Comparison of ENCODE assay signal across 24 mouse cellular contexts in genomic region chr3:62395368-62395767, GRCm38 (mm10). TPM values are rescaled to one million over a fixed set of nuclear protein-coding genes. Genes with fewer than 3 reads are reported as not detected.
A peak's percentile ranks its signal among the peaks of the same experiment; 100 is the strongest.
DNase-seq lines count a peak whose midpoint lies in the region; ATAC-seq and TF ChIP-seq lines count a peak whose summit lies in the region.
"Had no signal": no experiment of that assay in that cellular context is flagged by ENCODE, and none has a peak within 500 bp of the region (broad histone marks: within the 10 kb centered on the region; RNA-seq: fewer than 3 reads in every experiment).

No protein-coding gene starts in this region.

- no peak overlapping the region for H3K9ac ChIP-seq in kidney, postnatal 0 days (ENCODE audit: low read depth, low read length)
- no peak overlapping the region for H3K9ac ChIP-seq in limb, embryonic 12.5 days (replicated peaks)
- H3K9ac ChIP-seq in heart, embryonic 11.5 days (ENCODE audit: low read depth, low read length) = no peak overlapping the region
- H3K9ac ChIP-seq: heart, embryonic 15.5 days; hindbrain, embryonic 14.5 days; midbrain, embryonic 13.5 days had no signal

- no peak for ATAC-seq in kidney, postnatal 0 days (replicated peaks; ENCODE audit: low FRiP score, low read depth)
- ATAC-seq in limb, embryonic 12.5 days (ENCODE audit: insufficient number of reproducible peaks, insufficient read depth, low FRiP score, low TSS enrichment, low read depth) = no peak
- no peak for ATAC-seq in heart, embryonic 11.5 days (replicated peaks; ENCODE audit: insufficient number of reproducible peaks, low FRiP score, low TSS enrichment)
- ATAC-seq: inflammation-experienced regulatory T-cells, adult 6 months; midbrain, embryonic 13.5 days had no signal

- TF ChIP-seq CTCF in kidney, postnatal 0 days (IDR thresholded peaks at IDR 0.05; ENCODE audit: low read depth) = no peak

- no peak for DNase-seq in kidney, postnatal 0 days (ENCODE audit: low spot score)
- no peak for DNase-seq in kidney, adult 8-10 months
- DNase-seq in Muller cell, postnatal 12 days (ENCODE audit: inconsistent ontology term) = peak; percentile 49
- DNase-seq in ZHBTc4 (ENCODE audit: low read depth, low spot score) = peak; percentile 19
- no peak for DNase-seq in left cerebral cortex, postnatal 25 days (ENCODE audit: low spot score in 2 of 2)
- DNase-seq: adrenal gland, postnatal 10 days; cerebellum, adult 18-20 months; cerebellum, postnatal 25 days; embryo, embryonic 11 days; gastrocnemius, postnatal 25 days; heart, adult 18-20 months; heart, postnatal 36 days; kidney, postnatal 36 days; layer of hippocampus, postnatal 36 days; lung, postnatal 10 days; spleen, adult 18-20 months; thymus, postnatal 25 days had no signal

- no peak overlapping the region for H3K4me3 ChIP-seq in kidney, postnatal 0 days (replicated peaks; ENCODE audit: low read depth, low read length)
- H3K4me3 ChIP-seq in limb, embryonic 12.5 days (replicated peaks) = no peak overlapping the region
- no peak overlapping the region for H3K4me3 ChIP-seq in heart, embryonic 11.5 days (ENCODE audit: low read depth, low read length)
- H3K4me3 ChIP-seq: heart, embryonic 15.5 days; midbrain, embryonic 13.5 days had no signal

- no peak overlapping the region for H3K4me2 ChIP-seq in kidney, postnatal 0 days (ENCODE audit: low read length)
- no peak overlapping the region for H3K4me2 ChIP-seq in limb, embryonic 12.5 days
- H3K4me2 ChIP-seq in heart, embryonic 11.5 days = no peak overlapping the region
- H3K4me2 ChIP-seq: heart, embryonic 15.5 days; hindbrain, embryonic 14.5 days; midbrain, embryonic 13.5 days had no signal

- 48% methylated on average over 5 of the region's 5 CpGs for WGBS in kidney, postnatal 0 days
- WGBS in limb, embryonic 12.5 days = 48% methylated on average over 5 of the region's 5 CpGs
- WGBS in heart, embryonic 11.5 days (ENCODE audit: insufficient replicate concordance) = 40% methylated on average over 5 of the region's 5 CpGs

- H3K9me3 ChIP-seq in kidney, postnatal 0 days (replicated peaks; ENCODE audit: low read length) = no peaks in the 10 kb centered on the region
- no peaks in the 10 kb centered on the region for H3K9me3 ChIP-seq in limb, embryonic 12.5 days
- no peaks in the 10 kb centered on the region for H3K9me3 ChIP-seq in heart, embryonic 11.5 days (replicated peaks; ENCODE audit: control insufficient read depth, low read length)
- H3K9me3 ChIP-seq: heart, embryonic 15.5 days; midbrain, embryonic 13.5 days had no signal

- H3K4me1 ChIP-seq in kidney, postnatal 0 days (replicated peaks; ENCODE audit: insufficient read depth, low read length) = no peaks in the 10 kb centered on the region
- H3K4me1 ChIP-seq in limb, embryonic 12.5 days (replicated peaks) = peaks cover 26% of the 10 kb centered on the region
- no peaks in the 10 kb centered on the region; the same call in 1 of the 2 replicates for H3K4me1 ChIP-seq in heart, embryonic 11.5 days (ENCODE audit: control insufficient read depth, insufficient read depth, low read length)
- H3K4me1 ChIP-seq: heart, embryonic 15.5 days had no signal

- H3K36me3 ChIP-seq in kidney, postnatal 0 days (ENCODE audit: insufficient read depth, low read length) = no peaks in the 10 kb centered on the region
- H3K36me3 ChIP-seq in limb, embryonic 12.5 days = no peaks in the 10 kb centered on the region
- no peaks in the 10 kb centered on the region for H3K36me3 ChIP-seq in heart, embryonic 11.5 days (ENCODE audit: control insufficient read depth, insufficient read depth, low read length)
- H3K36me3 ChIP-seq: heart, embryonic 15.5 days; midbrain, embryonic 13.5 days had no signal

- intact Hi-C loops in left cerebral cortex, postnatal 25 days (cut with DNase I) = no loop called here

- peak overlapping the region; percentile 34; the same call in 1 of the 2 replicates for H3K27ac ChIP-seq in kidney, postnatal 0 days
- peak overlapping the region; percentile 53; the same call in 1 of the 2 replicates for H3K27ac ChIP-seq in limb, embryonic 12.5 days
- no peak overlapping the region for H3K27ac ChIP-seq in heart, embryonic 11.5 days (ENCODE audit: low read depth, low read length)
- H3K27ac ChIP-seq: heart, embryonic 15.5 days; hindbrain, embryonic 14.5 days; midbrain, embryonic 13.5 days had no signal

- no peaks in the 10 kb centered on the region for H3K27me3 ChIP-seq in kidney, postnatal 0 days (ENCODE audit: insufficient read depth, low read length)
- no peaks in the 10 kb centered on the region for H3K27me3 ChIP-seq in limb, embryonic 12.5 days
- H3K27me3 ChIP-seq in heart, embryonic 11.5 days (ENCODE audit: control insufficient read depth, insufficient read depth, low read length) = no peaks in the 10 kb centered on the region
- H3K27me3 ChIP-seq: heart, embryonic 15.5 days; midbrain, embryonic 13.5 days had no signal

RNA-seq across cellular contexts. Expression of gene Arhgef26, which starts 57.2 kb away (rescaled TPM):
- 7.8 and 8.8 TPM in 2 replicates for polyA plus RNA-seq in kidney, postnatal 0 days (2015; fragmentation: Nextera tagmentation; extraction: Ambion mirVana)
- polyA plus RNA-seq in limb, embryonic 12.5 days (2016; fragmentation: Nextera tagmentation; extraction: Ambion mirVana) = 7.0 and 8.2 TPM in 2 replicates
- total RNA-seq in left cerebral cortex, postnatal 25 days (2021) = 10 to 100 TPM; 22.7 to 27.4 TPM
- 3.6 and 5.2 TPM in 2 replicates for polyA plus RNA-seq in heart, embryonic 11.5 days (2014; fragmentation: Nextera tagmentation; extraction: Ambion mirVana)
- total RNA-seq: MEL had no signal

Comparison
In these comparisons a context has a peak if more than half of its experiments do, and no peak if none do; other contexts are left out.
1. DNase-seq: peak in Muller cell, postnatal 12 days (single experiment) and ZHBTc4 (single experiment); none in kidney, postnatal 0 days (single experiment), kidney, adult 8-10 months (0 of 2) and left cerebral cortex, postnatal 25 days (0 of 2).